Mouse (Mus musculus): Measurements from ENCODE around the gene Agt. TPM values are rescaled to one million over a fixed set of nuclear protein-coding genes. Genes with fewer than 3 reads are reported as not detected.

Agt gene
- 143 and 231 TPM in 2 replicates for polyA plus RNA-seq (2012; rRNA removed)

GRCm38 (mm10) chr8:124569593-124569992 lies at the start of gene Agt:
Gene Agt, minus strand, starts transcription at chr8:124569706.
- Histone ChIP-seq H3K27me3 (ENCODE audit: control insufficient read depth, insufficient read depth, low read length) (no peaks in the 10 kb centered on the region), H3K36me3 (ENCODE audit: control insufficient read depth, insufficient read depth, low read length) (no peaks in the 10 kb centered on the region), H3K27ac (ENCODE audit: control insufficient read depth, insufficient read depth, low read depth, low read length) (peak within 1 kb of the TSS; percentile 70), H3K4me3 (ENCODE audit: control insufficient read depth, low read depth, low read length) (peak within 1 kb of the TSS; percentile 18), H3K4me1 (ENCODE audit: control insufficient read depth, insufficient read depth, low read length) (peaks cover 13% of the 10 kb centered on the region)
- TF ChIP-seq POLR2A (IDR thresholded peaks at IDR 0.05; ENCODE audit: control insufficient read depth, low read depth, low read length) (no peak), CTCF (IDR thresholded peaks at IDR 0.05; ENCODE audit: control insufficient read depth, insufficient read depth, insufficient replicate concordance, low read depth, low read length) (no peak)

GRCm38 (mm10) chr8:124618252-124618651 lies 48.7 kb upstream of the Agt start:
- Histone ChIP-seq H3K4me3 (ENCODE audit: control insufficient read depth, low read depth, low read length) (no peak overlapping the region), H3K36me3 (ENCODE audit: control insufficient read depth, insufficient read depth, low read length) (no peaks in the 10 kb centered on the region), H3K4me1 (ENCODE audit: control insufficient read depth, insufficient read depth, low read length) (peaks cover 2% of the 10 kb centered on the region; the same call in 1 of the 2 replicates), H3K27me3 (ENCODE audit: control insufficient read depth, insufficient read depth, low read length) (no peaks in the 10 kb centered on the region), H3K27ac (ENCODE audit: control insufficient read depth, insufficient read depth, low read depth, low read length) (no peak overlapping the region)
- TF ChIP-seq CTCF (IDR thresholded peaks at IDR 0.05; ENCODE audit: control insufficient read depth, insufficient read depth, insufficient replicate concordance, low read depth, low read length) (no peak), POLR2A (IDR thresholded peaks at IDR 0.05; ENCODE audit: control insufficient read depth, low read depth, low read length) (no peak)

- Histone ChIP-seq H3K27ac (ENCODE audit: control insufficient read depth, insufficient read depth, low read depth, low read length) (no peak overlapping the region), H3K36me3 (ENCODE audit: control insufficient read depth, insufficient read depth, low read length) (no peaks in the 10 kb centered on the region), H3K27me3 (ENCODE audit: control insufficient read depth, insufficient read depth, low read length) (no peaks in the 10 kb centered on the region), H3K4me3 (ENCODE audit: control insufficient read depth, low read depth, low read length) (peak overlapping the region; percentile 46), H3K4me1 (ENCODE audit: control insufficient read depth, insufficient read depth, low read length) (peaks cover 2% of the 10 kb centered on the region; the same call in 1 of the 2 replicates)
- TF ChIP-seq CTCF (IDR thresholded peaks at IDR 0.05; ENCODE audit: control insufficient read depth, insufficient read depth, insufficient replicate concordance, low read depth, low read length) (peak; percentile 60; the same call in 1 of the 2 replicates), POLR2A (IDR thresholded peaks at IDR 0.05; ENCODE audit: control insufficient read depth, low read depth, low read length) (no peak)
Measured at GRCm38 (mm10) chr8:124617266-124617869, 47.9 kb upstream of the Agt start.

GRCm38 (mm10) chr8:124614325-124614724 lies 44.8 kb upstream of the Agt start:
- H3K27ac ChIP-seq (ENCODE audit: control insufficient read depth, insufficient read depth, low read depth, low read length) = no peak overlapping the region
- no peaks in the 10 kb centered on the region for H3K36me3 ChIP-seq (ENCODE audit: control insufficient read depth, insufficient read depth, low read length)
- no peak overlapping the region for H3K4me3 ChIP-seq (ENCODE audit: control insufficient read depth, low read depth, low read length)
- peaks cover 2% of the 10 kb centered on the region; the same call in 1 of the 2 replicates for H3K4me1 ChIP-seq (ENCODE audit: control insufficient read depth, insufficient read depth, low read length)
- no peak for TF ChIP-seq CTCF (IDR thresholded peaks at IDR 0.05; ENCODE audit: control insufficient read depth, insufficient read depth, insufficient replicate concordance, low read depth, low read length)
- TF ChIP-seq POLR2A (IDR thresholded peaks at IDR 0.05; ENCODE audit: control insufficient read depth, low read depth, low read length) = no peak
- H3K27me3 ChIP-seq (ENCODE audit: control insufficient read depth, insufficient read depth, low read length) = no peaks in the 10 kb centered on the region

GRCm38 (mm10) chr8:124608972-124609353 lies 39.5 kb upstream of the Agt start:
- TF ChIP-seq CTCF (IDR thresholded peaks at IDR 0.05; ENCODE audit: control insufficient read depth, insufficient read depth, insufficient replicate concordance, low read depth, low read length) (no peak), POLR2A (IDR thresholded peaks at IDR 0.05; ENCODE audit: control insufficient read depth, low read depth, low read length) (no peak)
- Histone ChIP-seq H3K27me3 (ENCODE audit: control insufficient read depth, insufficient read depth, low read length) (no peaks in the 10 kb centered on the region), H3K27ac (ENCODE audit: control insufficient read depth, insufficient read depth, low read depth, low read length) (no peak overlapping the region), H3K4me3 (ENCODE audit: control insufficient read depth, low read depth, low read length) (no peak overlapping the region), H3K4me1 (ENCODE audit: control insufficient read depth, insufficient read depth, low read length) (no peaks in the 10 kb centered on the region), H3K36me3 (ENCODE audit: control insufficient read depth, insufficient read depth, low read length) (no peaks in the 10 kb centered on the region)

- TF ChIP-seq POLR2A (IDR thresholded peaks at IDR 0.05; ENCODE audit: control insufficient read depth, low read depth, low read length) (no peak), CTCF (IDR thresholded peaks at IDR 0.05; ENCODE audit: control insufficient read depth, insufficient read depth, insufficient replicate concordance, low read depth, low read length) (peak; percentile 60; the same call in 1 of the 2 replicates)
- no peaks in the 10 kb centered on the region for H3K36me3 ChIP-seq (ENCODE audit: control insufficient read depth, insufficient read depth, low read length)
- H3K27me3 ChIP-seq (ENCODE audit: control insufficient read depth, insufficient read depth, low read length) = no peaks in the 10 kb centered on the region
- H3K4me1 ChIP-seq (ENCODE audit: control insufficient read depth, insufficient read depth, low read length) = no peaks in the 10 kb centered on the region
- no peak overlapping the region for H3K4me3 ChIP-seq (ENCODE audit: control insufficient read depth, low read depth, low read length)
- H3K27ac ChIP-seq (ENCODE audit: control insufficient read depth, insufficient read depth, low read depth, low read length) = no peak overlapping the region
Measured at GRCm38 (mm10) chr8:124608239-124608971, 38.9 kb upstream of the Agt start.

- Histone ChIP-seq H3K27me3 (ENCODE audit: control insufficient read depth, insufficient read depth, low read length) (no peaks in the 10 kb centered on the region), H3K27ac (ENCODE audit: control insufficient read depth, insufficient read depth, low read depth, low read length) (no peak overlapping the region), H3K4me1 (ENCODE audit: control insufficient read depth, insufficient read depth, low read length) (no peaks in the 10 kb centered on the region), H3K36me3 (ENCODE audit: control insufficient read depth, insufficient read depth, low read length) (no peaks in the 10 kb centered on the region), H3K4me3 (ENCODE audit: control insufficient read depth, low read depth, low read length) (no peak overlapping the region)
- TF ChIP-seq CTCF (IDR thresholded peaks at IDR 0.05; ENCODE audit: control insufficient read depth, insufficient read depth, insufficient replicate concordance, low read depth, low read length) (peak; percentile 54; the same call in 1 of the 2 replicates), POLR2A (IDR thresholded peaks at IDR 0.05; ENCODE audit: control insufficient read depth, low read depth, low read length) (no peak)
Measured at GRCm38 (mm10) chr8:124604066-124604465, 34.6 kb upstream of the Agt start.
